Mouse (Mus musculus) embryo, embryonic 10.5 days (tissue): ENCODE measurements around the gene Kcnt1.
A peak's percentile ranks its signal among the peaks of the same experiment; 100 is the strongest.
"Not testable (repeated sequence)": the region's sequence is repeated elsewhere in the genome, so short reads cannot be mapped to it uniquely, and the experiment has no call there.

Source experiments
- DNase-seq: peaks from one replicate; pipeline ENCODE4 v3.0.0-alpha.2; 2015; ENCODE audit warnings: low spot score

The Kcnt1 gene

DNA sequence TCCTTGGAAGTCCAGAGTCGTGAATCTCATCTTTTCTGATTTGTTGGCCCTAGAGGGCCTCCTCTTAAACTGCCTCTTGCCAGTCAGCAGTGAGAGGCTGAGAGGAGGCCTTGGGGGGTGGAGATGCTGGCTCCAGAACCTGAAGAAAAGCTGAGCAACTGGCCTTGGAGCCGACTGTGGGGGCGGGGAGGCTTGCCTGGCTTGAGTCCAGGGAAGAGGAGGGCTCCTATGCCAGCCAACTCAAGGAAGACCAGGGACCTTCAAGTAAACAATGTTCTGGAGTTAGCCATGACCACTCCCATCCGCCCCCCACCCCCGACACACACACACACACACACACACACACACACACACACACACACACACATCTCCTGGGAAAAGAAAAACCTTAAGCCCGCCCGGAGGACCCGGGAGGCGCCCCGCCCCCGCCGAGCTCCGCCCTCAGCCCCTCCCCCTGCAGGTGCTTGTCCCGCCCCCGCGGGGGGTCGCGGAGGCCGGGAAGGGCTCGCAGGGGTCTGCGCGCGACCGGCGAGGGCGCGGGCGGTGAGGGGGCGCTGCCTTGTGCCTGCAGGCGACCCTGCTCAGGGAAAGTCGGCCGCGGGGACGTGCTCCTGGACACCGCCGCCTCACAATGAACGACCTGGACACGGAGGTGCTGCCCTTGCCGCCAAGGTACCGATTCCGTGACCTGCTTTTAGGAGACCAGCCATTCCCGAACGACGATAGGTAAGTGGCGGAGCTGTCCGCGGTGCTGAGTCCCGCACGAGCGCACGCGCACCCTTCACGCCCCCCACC, at the start of gene Kcnt1:
Kcnt1 (plus strand) TSS at position 398 of the 795 bp plus-strand sequence.
- DNase-seq = peak; percentile 34

GRCm38 (mm10) chr2:25815748-25816147, 47.8 kb upstream of the Kcnt1 start, which contains the start of gene Glt6d1:
Gene Glt6d1 (minus strand): TSS chr2:25815848.
- DNase-seq = not testable (repeated sequence)

- DNase-seq = no peak
These were observed 40.7 kb upstream of the Kcnt1 start, which contains the start of gene Lcn9 for GRCm38 (mm10) chr2:25822806-25823205. Gene Lcn9 (plus strand): TSS chr2:25823153.

- DNase-seq = no peak
These were observed 38.8 kb upstream of the Kcnt1 start for GRCm38 (mm10) chr2:25824751-25825150.

GRCm38 (mm10) chr2:25828344-25828947, 35.1 kb upstream of the Kcnt1 start:
- DNase-seq = no peak

GRCm38 (mm10) chr2:25830786-25831185, 32.7 kb upstream of the Kcnt1 start:
- no peak for DNase-seq

GRCm38 (mm10) chr2:25836291-25836690, 27.2 kb upstream of the Kcnt1 start:
- DNase-seq = peak; percentile 81

DNA sequence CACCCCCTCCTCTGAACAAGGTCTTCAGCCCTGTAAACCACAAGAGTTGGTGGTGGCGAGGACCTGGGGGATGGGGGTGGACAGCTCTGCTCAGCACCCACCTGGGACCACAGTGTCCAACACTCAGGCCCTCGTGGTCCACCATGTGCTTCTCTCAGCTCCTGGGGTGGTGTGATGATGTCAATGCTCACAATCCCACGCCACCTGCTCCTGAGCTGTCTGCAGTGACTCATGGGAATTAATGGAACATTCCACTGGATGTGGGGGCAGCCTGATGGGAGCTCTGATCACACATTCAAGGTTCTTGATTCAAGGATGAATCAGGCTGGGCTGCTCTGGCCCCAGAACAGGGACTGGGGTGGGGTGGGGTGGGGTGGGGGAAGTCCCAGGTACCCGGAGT, 21.4 kb upstream of the Kcnt1 start:
- DNase-seq = no peak

- DNase-seq = no peak
These were observed 20.8 kb upstream of the Kcnt1 start for GRCm38 (mm10) chr2:25842758-25843157.

GRCm38 (mm10) chr2:25844097-25844496, 19.4 kb upstream of the Kcnt1 start:
- DNase-seq = no peak

DNA sequence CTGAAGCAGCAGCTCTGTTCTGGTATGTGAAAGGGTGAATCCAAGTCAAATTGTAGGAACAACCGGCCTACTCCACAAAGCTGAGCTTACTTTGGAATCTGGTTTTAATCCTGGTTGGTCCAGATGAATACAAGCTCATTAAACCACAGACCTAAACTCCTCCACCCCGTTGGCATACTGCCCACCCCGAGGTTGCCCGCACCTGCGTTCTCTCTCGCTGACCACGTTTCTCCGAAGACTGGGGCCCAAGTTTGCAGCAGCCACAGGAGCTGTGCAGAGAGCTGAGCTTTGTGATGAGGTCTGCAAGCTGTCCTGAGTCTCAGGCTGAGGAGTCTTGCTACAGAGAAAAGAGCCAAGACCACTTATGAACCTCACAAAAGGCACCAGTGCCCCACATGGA, 17.0 kb upstream of the Kcnt1 start:
- no peak for DNase-seq

DNA sequence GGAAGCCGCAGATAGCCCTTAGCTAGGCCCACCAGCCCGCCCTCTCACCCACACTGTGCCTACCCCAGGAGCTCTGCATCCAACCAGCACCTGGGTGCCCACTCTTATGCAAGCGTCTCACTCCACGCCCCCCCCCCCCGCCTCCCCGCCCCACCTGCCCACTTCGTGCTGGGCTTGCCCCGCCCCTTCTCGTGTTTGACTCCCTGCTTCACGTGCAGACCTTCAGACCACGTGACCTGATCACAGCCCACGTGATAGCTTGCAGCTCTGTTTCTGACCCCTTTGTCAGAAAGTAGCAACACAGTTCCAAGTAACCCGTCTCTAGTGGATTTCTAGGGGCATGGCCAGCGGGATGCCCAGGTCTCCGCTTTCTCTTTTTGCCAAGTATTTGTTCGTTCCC, 16.3 kb upstream of the Kcnt1 start, which contains the start of gene Sohlh1:
Sohlh1 (minus strand) TSS at position 23 of the 400 bp plus-strand sequence.
- DNase-seq = no peak

DNA sequence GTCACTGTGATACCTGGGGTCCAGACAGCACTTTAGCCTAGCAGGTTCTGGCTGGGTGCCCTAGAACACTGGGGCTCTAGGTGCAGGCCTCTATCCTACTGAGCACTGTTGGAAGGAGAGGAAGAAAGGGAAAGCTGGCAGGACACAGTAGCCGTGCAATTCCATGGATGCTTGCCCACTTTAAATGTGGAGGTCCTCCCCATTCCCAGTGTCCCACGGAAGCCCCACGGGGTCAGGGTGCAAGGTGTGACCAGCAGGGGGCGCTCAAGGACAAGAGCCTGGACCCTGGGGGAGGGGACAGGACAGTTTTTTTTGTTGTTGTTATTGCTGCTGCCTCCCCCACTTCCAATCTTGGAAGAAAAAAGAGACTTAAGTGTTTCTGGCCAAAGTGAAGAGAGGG, 13.2 kb upstream of the Kcnt1 start:
- DNase-seq = peak; percentile 53

DNA sequence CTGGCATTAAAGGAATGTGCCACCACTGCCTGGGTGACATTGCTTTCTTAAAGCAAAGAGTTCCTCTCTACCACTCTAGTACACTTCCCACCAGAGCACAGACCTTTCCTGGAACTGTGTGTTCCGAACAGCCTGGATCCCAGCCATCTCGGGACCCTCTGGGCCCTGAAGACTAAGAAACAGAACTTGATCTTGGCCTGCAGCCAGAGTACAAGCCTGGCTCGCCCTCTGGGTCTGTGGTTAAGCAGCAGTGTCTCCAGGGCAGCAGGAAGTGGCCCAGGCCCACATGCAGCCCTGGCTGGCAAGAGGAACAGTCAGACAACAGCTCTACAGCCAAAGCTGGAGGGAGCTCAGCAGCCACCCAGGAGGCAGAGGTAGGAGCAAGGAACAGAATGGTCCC, 10.9 kb upstream of the Kcnt1 start:
- DNase-seq = no peak

DNA sequence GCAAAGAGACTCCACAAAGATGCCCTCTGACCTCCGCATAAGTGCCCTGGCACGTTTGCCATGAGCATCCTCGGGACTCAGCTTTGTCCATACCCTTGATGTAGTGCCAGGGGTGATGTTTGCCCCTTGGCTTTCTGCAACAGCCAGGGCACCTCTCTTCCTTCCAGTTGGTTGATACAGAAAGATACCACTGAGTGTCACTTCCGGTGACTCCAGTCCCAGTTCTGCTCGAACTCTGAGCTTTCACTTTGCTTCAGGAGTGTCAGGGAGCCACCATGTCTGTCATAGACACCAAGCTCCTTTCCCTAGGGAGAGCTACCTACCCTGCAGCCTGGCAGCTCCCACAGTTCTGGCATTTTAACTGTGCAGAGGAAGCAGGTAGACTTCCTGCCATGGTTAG, 9.5 kb upstream of the Kcnt1 start:
- no peak for DNase-seq

DNA sequence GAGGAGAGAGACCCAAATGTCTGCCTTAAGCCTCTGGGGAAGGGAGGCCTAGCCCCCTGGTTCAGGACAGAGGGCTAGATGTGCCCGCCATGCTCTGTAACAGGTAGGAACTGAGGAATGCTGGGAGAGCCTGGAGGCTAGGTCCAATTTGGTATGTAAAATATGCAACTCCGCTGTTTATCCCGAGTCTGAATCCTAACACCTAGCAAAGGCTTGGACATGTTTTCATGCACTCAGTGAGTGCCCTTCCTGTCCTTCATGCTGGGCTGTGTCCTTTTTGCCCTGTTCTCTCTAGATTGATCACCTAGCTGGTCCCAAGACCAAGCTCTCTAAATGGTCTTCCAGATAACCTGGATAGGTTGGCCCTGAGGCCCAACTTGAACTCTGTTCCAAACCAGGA, 3.6 kb upstream of the Kcnt1 start:
- no peak for DNase-seq

GRCm38 (mm10) chr2:25862038-25862437, 1.5 kb upstream of the Kcnt1 start:
- DNase-seq = no peak

GRCm38 (mm10) chr2:25862696-25863270, 751 bp upstream of the Kcnt1 start:
- DNase-seq = no peak

- peak; percentile 26 for DNase-seq
These were observed 696 bp downstream of the Kcnt1 start for GRCm38 (mm10) chr2:25864230-25864629.

DNA sequence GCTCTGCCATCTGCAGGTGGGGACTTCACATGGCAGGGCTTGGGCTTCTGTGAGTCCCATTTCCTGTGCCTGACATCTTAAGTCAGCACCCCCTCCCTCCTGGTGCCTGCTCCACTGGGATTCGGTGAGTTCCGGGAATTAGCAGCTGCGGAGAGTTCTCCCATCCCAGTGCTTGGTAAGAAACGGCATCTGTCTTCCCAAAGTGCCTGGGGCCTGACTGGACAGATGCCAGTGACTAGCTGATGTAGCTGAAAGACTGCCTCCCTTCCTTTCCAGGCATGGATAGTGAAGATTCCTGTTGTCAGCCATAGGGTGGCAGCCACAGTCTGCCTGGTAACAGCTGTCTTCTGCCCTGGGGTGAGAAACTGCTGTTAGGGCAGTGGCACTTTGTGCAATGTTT, 1.9 kb downstream of the Kcnt1 start:
- DNase-seq = no peak

GRCm38 (mm10) chr2:25866656-25867055, 3.1 kb downstream of the Kcnt1 start:
- DNase-seq = no peak

- DNase-seq = no peak
These were observed 13.8 kb downstream of the Kcnt1 start for GRCm38 (mm10) chr2:25877250-25877735.

- DNase-seq = no peak
These were observed 14.3 kb downstream of the Kcnt1 start for GRCm38 (mm10) chr2:25877736-25878268.
